Mouse (Mus musculus): ENCODE measurements around the gene Rnf115. TPM values are rescaled to one million over a fixed set of nuclear protein-coding genes. Genes with fewer than 3 reads are reported as not detected.

The Rnf115 gene
- polyA plus RNA-seq, 1 experiment from 2014 or later: 43.3 TPM

GRCm38 (mm10) chr3:96706984-96707383 is 20.5 kb upstream of the Rnf115 start:
- peaks cover 27% of the 10 kb centered on the region for H3K36me3 ChIP-seq (ENCODE audit: insufficient read depth, low read length)
- DNase-seq (ENCODE audit: low spot score) (peak; percentile 13), ATAC-seq (no peak)
- TF ChIP-seq EP300 (IDR thresholded peaks at IDR 0.05) (no peak), CTCF (IDR thresholded peaks at IDR 0.05) (no peak)
- no peak overlapping the region for H3K4me2 ChIP-seq (replicated peaks; ENCODE audit: low read depth, low read length)
- no peaks in the 10 kb centered on the region for H3K9me3 ChIP-seq (ENCODE audit: low read length)
- H3K4me3 ChIP-seq (ENCODE audit: low read depth, low read length): no peak overlapping the region
- H3K27me3 ChIP-seq (replicated peaks; ENCODE audit: insufficient read depth, low read length): no peaks in the 10 kb centered on the region
- 62% methylated on average over 7 of the region's 7 CpGs for WGBS
- H3K27ac ChIP-seq (ENCODE audit: low read length): no peak overlapping the region
- no peak overlapping the region for H3K9ac ChIP-seq (replicated peaks; ENCODE audit: low read depth)
- peaks cover 6% of the 10 kb centered on the region; the same call in 1 of the 2 replicates for H3K4me1 ChIP-seq (ENCODE audit: insufficient read depth, low read depth, low read length)

DNA sequence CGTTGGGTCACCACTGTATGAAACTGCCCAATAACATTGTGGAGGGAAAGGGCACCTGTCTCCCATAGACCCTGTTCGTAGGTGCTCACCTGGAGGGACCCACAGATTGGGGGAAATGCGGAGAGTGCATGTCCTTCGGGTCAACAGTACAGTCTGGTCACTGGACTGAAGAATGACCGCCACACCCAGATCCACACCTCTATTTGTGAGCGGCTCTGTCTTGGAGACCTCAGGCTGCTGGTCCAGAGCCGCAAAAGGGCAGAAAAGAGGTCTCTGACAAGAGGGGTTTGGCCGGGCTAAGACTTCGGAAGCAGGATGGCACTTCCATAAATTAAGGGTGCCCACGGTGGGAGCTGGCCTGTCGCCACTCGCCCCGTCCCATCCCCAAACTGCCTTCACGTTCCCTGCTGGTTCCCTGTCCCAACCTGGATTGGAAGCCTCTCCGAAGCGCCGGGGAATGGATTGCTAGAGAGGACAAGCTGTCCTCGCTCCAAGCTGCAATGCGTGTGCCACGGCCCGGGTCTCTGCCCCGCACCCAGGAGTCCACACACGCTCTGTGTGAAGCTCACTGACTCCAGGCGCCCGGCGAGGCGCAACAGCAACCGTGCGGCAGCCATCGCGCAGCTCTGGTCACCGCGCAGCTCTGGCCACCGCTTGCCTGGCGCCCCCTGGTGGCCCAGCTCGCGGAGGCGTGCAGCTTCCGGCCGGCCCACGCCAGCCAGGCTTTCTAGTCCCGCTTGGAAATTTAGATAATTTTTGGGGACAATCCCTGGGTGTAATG is 19.4 kb upstream of the Rnf115 start, which contains the start of gene Nudt17:
Nudt17 (minus strand) TSS at position 660 of the 781 bp plus-strand sequence.
- peak; percentile 98 for TF ChIP-seq CTCF (IDR thresholded peaks at IDR 0.05)
- no peak for TF ChIP-seq EP300 (IDR thresholded peaks at IDR 0.05)
- Histone ChIP-seq H3K36me3 (ENCODE audit: insufficient read depth, low read length) (peaks cover 29% of the 10 kb centered on the region), H3K4me3 (ENCODE audit: low read depth, low read length) (peak within 1 kb of the TSS; percentile 36), H3K27ac (ENCODE audit: low read length) (no peak within 1 kb of the TSS), H3K4me2 (replicated peaks; ENCODE audit: low read depth, low read length) (peak within 1 kb of the TSS; percentile 73), H3K4me1 (ENCODE audit: insufficient read depth, low read depth, low read length) (peaks cover 6% of the 10 kb centered on the region; the same call in 1 of the 2 replicates), H3K9ac (replicated peaks; ENCODE audit: low read depth) (peak within 1 kb of the TSS; percentile 13; the same call in 1 of the 2 replicates), H3K9me3 (ENCODE audit: low read length) (no peaks in the 10 kb centered on the region), H3K27me3 (replicated peaks; ENCODE audit: insufficient read depth, low read length) (no peaks in the 10 kb centered on the region)
- WGBS: 5% methylated on average over 39 of the region's 42 CpGs
- DNase-seq (ENCODE audit: low spot score): peak; percentile 86
- peak; percentile 94 for ATAC-seq

DNA sequence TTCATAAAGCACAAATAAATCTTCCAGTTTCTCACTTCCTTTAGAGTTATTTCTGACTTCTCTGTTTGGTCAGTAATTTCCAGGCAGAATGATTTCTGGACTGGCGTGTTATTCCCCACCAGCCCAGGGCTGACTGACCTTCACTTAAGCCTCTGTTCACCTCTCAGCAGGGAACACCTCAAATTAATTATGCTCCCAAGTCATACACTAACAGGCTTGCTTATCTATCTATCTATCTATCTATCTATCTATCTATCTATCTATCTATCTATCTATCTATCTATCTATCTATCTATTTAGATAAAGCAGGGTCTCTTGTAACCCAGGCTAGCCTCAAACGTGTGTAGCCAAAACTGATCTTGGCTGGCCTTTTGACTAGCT is 18.8 kb upstream of the Rnf115 start:
- Histone ChIP-seq H3K27me3 (replicated peaks; ENCODE audit: insufficient read depth, low read length) (no peaks in the 10 kb centered on the region), H3K36me3 (ENCODE audit: insufficient read depth, low read length) (peaks cover 35% of the 10 kb centered on the region), H3K4me3 (ENCODE audit: low read depth, low read length) (no peak overlapping the region), H3K4me2 (replicated peaks; ENCODE audit: low read depth, low read length) (peak overlapping the region; percentile 73; the same call in 1 of the 2 replicates), H3K4me1 (ENCODE audit: insufficient read depth, low read depth, low read length) (peaks cover 6% of the 10 kb centered on the region; the same call in 1 of the 2 replicates), H3K27ac (ENCODE audit: low read length) (no peak overlapping the region), H3K9ac (replicated peaks; ENCODE audit: low read depth) (no peak overlapping the region), H3K9me3 (ENCODE audit: low read length) (no peaks in the 10 kb centered on the region)
- ATAC-seq (0 out of 2 replicates have a peak, but pooled peaks have one; percentile 1), DNase-seq (ENCODE audit: low spot score) (no peak)
- WGBS: 54% methylated on average over 2 of the region's 2 CpGs
- no peak for TF ChIP-seq CTCF (IDR thresholded peaks at IDR 0.05)
- TF ChIP-seq EP300 (IDR thresholded peaks at IDR 0.05): no peak

- no peak for DNase-seq (ENCODE audit: low spot score)
- Histone ChIP-seq H3K4me2 (replicated peaks; ENCODE audit: low read depth, low read length) (no peak overlapping the region), H3K27me3 (replicated peaks; ENCODE audit: insufficient read depth, low read length) (no peaks in the 10 kb centered on the region), H3K4me1 (ENCODE audit: insufficient read depth, low read depth, low read length) (no peaks in the 10 kb centered on the region), H3K36me3 (ENCODE audit: insufficient read depth, low read length) (peaks cover 40% of the 10 kb centered on the region), H3K27ac (ENCODE audit: low read length) (no peak overlapping the region), H3K9ac (replicated peaks; ENCODE audit: low read depth) (no peak overlapping the region), H3K9me3 (ENCODE audit: low read length) (no peaks in the 10 kb centered on the region), H3K4me3 (ENCODE audit: low read depth, low read length) (no peak overlapping the region)
- peak; percentile 52 for ATAC-seq
- 61% methylated on average over 5 of the region's 5 CpGs for WGBS
- TF ChIP-seq CTCF (IDR thresholded peaks at IDR 0.05): no peak
- TF ChIP-seq EP300 (IDR thresholded peaks at IDR 0.05): no peak
Measured at GRCm38 (mm10) chr3:96714286-96714685, 13.2 kb upstream of the Rnf115 start.

DNA sequence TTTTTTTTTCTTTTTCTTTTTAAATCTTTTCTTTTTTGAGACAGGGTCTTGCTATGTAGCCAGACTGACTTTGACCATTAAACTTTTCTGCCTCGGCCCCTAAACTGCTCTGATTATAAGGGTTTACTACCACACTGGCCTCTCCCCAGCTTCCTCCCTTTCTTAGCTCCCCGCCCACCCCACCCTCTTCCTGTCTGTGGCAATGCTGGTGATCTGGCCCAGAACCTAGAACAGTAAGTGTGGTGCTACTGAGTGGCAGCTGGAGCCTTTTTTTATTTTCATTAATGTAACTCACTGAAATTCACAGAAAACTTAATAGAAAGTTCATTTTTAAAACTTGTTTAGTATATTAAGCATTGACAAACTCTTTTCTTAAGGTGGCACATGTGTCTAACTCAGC is 11.6 kb upstream of the Rnf115 start:
- Histone ChIP-seq H3K9ac (replicated peaks; ENCODE audit: low read depth) (no peak overlapping the region), H3K36me3 (ENCODE audit: insufficient read depth, low read length) (peaks cover 42% of the 10 kb centered on the region), H3K27ac (ENCODE audit: low read length) (peak overlapping the region; percentile 34), H3K4me2 (replicated peaks; ENCODE audit: low read depth, low read length) (no peak overlapping the region), H3K9me3 (ENCODE audit: low read length) (no peaks in the 10 kb centered on the region), H3K27me3 (replicated peaks; ENCODE audit: insufficient read depth, low read length) (no peaks in the 10 kb centered on the region), H3K4me1 (ENCODE audit: insufficient read depth, low read depth, low read length) (no peaks in the 10 kb centered on the region), H3K4me3 (ENCODE audit: low read depth, low read length) (no peak overlapping the region)
- 58% methylated on average over 2 of the region's 2 CpGs for WGBS
- TF ChIP-seq CTCF (IDR thresholded peaks at IDR 0.05) (no peak), EP300 (IDR thresholded peaks at IDR 0.05) (no peak)
- peak; percentile 78 for ATAC-seq
- DNase-seq (ENCODE audit: low spot score): peak; percentile 69

GRCm38 (mm10) chr3:96719173-96719572 is 8.3 kb upstream of the Rnf115 start:
- Histone ChIP-seq H3K36me3 (ENCODE audit: insufficient read depth, low read length) (peaks cover 27% of the 10 kb centered on the region; the same call in 1 of the 2 replicates), H3K9me3 (ENCODE audit: low read length) (no peaks in the 10 kb centered on the region), H3K27ac (ENCODE audit: low read length) (no peak overlapping the region), H3K27me3 (replicated peaks; ENCODE audit: insufficient read depth, low read length) (no peaks in the 10 kb centered on the region), H3K4me3 (ENCODE audit: low read depth, low read length) (no peak overlapping the region), H3K9ac (replicated peaks; ENCODE audit: low read depth) (no peak overlapping the region), H3K4me2 (replicated peaks; ENCODE audit: low read depth, low read length) (no peak overlapping the region), H3K4me1 (ENCODE audit: insufficient read depth, low read depth, low read length) (no peaks in the 10 kb centered on the region)
- ATAC-seq (no peak; the same call in 1 of the 2 replicates), DNase-seq (ENCODE audit: low spot score) (peak; percentile 32)
- no peak for TF ChIP-seq EP300 (IDR thresholded peaks at IDR 0.05)
- peak; percentile 66 for TF ChIP-seq CTCF (IDR thresholded peaks at IDR 0.05)
- WGBS: 39% methylated on average over 14 of the region's 14 CpGs
